Mouse (Mus musculus) embryonic facial prominence, embryonic 11.5 days (tissue): Measurements from ENCODE around the gene Sdhc. TPM values are rescaled to one million over a fixed set of nuclear protein-coding genes. Genes with fewer than 3 reads are reported as not detected.

Source experiments
- ATAC-seq: fragments of 200-750 bp; cut with Nextera tagmentation; replicated peaks from 2 replicates; pipeline ENCODE4 v1.8.0; 2017; ENCODE audit warnings: low read depth; ENCODE audit not compliant: insufficient number of reproducible peaks, low FRiP score, low TSS enrichment
- DNase-seq: peaks from one replicate; pipeline ENCODE4 v3.0.0-alpha.2; 2015; ENCODE audit warnings: low spot score
- H3K27ac ChIP-seq: fragments of 300-500 bp; sonication (generic); replicated peaks from 2 replicates; pipeline ENCODE4 v1.5.1; 2014; ENCODE audit warnings: mild to moderate bottlenecking, low read depth, low read length, control low read depth
- H3K27me3 ChIP-seq: fragments of 300-500 bp; sonication (generic); 2 replicates; pipeline ENCODE4 v1.6.1; 2014; ENCODE audit warnings: mild to moderate bottlenecking, low read length, moderate library complexity, mixed read lengths; ENCODE audit not compliant: control insufficient read depth, insufficient read depth
- H3K36me3 ChIP-seq: fragments of 300-500 bp; sonication (generic); replicated peaks from 2 replicates; pipeline ENCODE4 v1.6.1; 2014; ENCODE audit warnings: low read depth, mild to moderate bottlenecking, low read length, moderate library complexity, mixed read lengths; ENCODE audit not compliant: control insufficient read depth, insufficient read depth
- H3K4me1 ChIP-seq: fragments of 300-500 bp; sonication (generic); 2 replicates; pipeline ENCODE4 v1.6.1; 2014; ENCODE audit warnings: low read length, mixed read lengths; ENCODE audit not compliant: control insufficient read depth, insufficient read depth
- H3K4me2 ChIP-seq: fragments of 300-500 bp; sonication (generic); 2 replicates; pipeline ENCODE4 v1.6.1; 2014; ENCODE audit warnings: low read depth, mild to moderate bottlenecking, control low read depth, low read length, moderate library complexity
- H3K4me3 ChIP-seq: fragments of 300-500 bp; sonication (generic); 2 replicates; pipeline ENCODE4 v1.5.1; 2014; ENCODE audit warnings: low read depth, low read length, control low read depth
- H3K9ac ChIP-seq: fragments of 300-500 bp; sonication (generic); replicated peaks from 2 replicates; pipeline ENCODE4 v1.6.1; 2014; ENCODE audit warnings: mild to moderate bottlenecking, control low read depth, low read length
- H3K9me3 ChIP-seq: fragments of 300-500 bp; sonication (generic); replicated peaks from 2 replicates; pipeline ENCODE4 v1.6.1; 2016; ENCODE audit warnings: mild to moderate bottlenecking, low read length, inconsistent platforms, mixed read lengths; ENCODE audit not compliant: control insufficient read depth
- WGBS: fragments of 180-500 bp; shearing (Covaris S2); extraction: QIAGEN DNeasy Blood & Tissue Kit; methylation state at CpG from one replicate; pipeline ENCODE4 v1.1.7; 2014; 5-methylcytosine and 5-hydroxymethylcytosine counted together
- polyA plus RNA-seq: library from polyadenylated mRNA; unstranded; fragments of >200 nt; fragmentation: Nextera tagmentation; extraction: Ambion mirVana; gene quantifications from 2 replicates; pipeline ENCODE4 v1.2.1, GENCODE M21; 2014

Sdhc gene
- polyA plus RNA-seq, result 252 and 267 TPM in 2 replicates

DNA sequence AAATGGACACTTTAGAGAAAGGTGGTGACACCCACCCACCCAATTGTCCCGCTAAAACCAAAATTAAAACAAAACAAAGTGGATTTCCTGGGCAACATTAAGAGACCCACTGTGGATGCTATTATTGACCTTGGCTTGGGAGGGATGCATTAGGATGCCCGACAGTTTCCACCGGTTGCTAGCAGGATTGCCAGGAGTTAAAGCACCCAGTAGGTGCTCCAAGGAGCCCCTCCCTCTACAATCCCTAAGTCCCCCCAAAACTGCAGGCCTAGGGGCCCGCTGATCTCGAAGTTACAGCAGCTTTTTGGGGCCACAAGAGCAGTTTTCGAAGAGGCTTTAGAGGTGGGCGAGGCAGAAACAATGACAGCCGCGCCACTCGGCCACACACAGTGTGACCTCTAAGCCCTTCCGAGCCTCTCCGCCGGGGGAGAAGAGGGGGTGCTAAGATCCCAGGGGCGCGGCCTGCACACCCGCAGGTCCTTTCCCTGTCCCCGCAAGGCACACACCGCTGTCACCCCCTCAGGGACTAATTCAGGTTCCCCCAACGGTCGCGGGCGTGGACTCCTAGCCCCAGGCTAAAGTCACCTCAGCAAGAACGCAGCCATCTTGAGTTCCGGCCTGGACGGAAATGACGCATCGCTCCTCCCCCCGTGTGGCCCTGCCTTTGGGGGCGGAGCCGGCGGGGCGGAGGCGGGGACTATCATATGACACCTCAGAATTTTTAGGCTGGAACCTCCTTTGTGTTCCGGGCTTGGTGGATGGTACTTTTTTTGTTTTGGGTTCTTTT lies at the start of gene Sdhc, which contains the start of gene Mpz:
Sdhc (minus strand) TSS at position 630 of the 787 bp plus-strand sequence.
Mpz (plus strand) TSS at position 738 of the 787 bp plus-strand sequence.
- Histone ChIP-seq H3K4me1 (no peaks in the 10 kb centered on the region), H3K36me3 (peaks cover 2% of the 10 kb centered on the region; the same call in 1 of the 2 replicates), H3K9me3 (no peaks in the 10 kb centered on the region), H3K27ac (0 out of 2 replicates have a peak within 1 kb of the TSS, but pooled peaks have one; percentile 16), H3K27me3 (no peaks in the 10 kb centered on the region), H3K4me3 (peak within 1 kb of the TSS; percentile 71), H3K9ac (peak within 1 kb of the TSS; percentile 64), H3K4me2 (peak within 1 kb of the TSS; percentile 66)
- ATAC-seq, result peak; percentile 93
- under 1% methylated on average over 34 of the region's 34 CpGs for WGBS
- peak; percentile 97 for DNase-seq

DNA sequence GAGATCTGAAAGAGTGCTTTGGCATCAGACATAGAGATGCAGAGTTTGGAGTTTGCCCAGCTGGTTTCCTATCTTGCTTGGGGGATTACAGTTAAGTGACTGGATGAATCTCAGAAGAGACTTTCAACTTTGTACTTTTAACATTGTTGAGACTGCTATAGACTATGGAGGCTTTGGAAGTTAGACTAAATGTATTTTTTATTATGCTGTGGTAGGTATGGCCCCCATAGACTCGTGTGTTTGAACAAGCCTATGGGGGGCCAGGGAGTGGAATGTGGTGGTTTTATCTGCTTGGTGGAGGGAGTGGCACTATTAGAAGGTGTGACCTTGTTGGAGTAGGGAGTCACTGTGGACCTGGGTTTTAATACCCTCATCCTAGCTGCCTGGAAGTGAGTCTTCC lies 49.1 kb upstream of the Sdhc start:
- Histone ChIP-seq H3K9ac (no peak overlapping the region), H3K4me3 (no peak overlapping the region), H3K27me3 (peaks cover 20% of the 10 kb centered on the region), H3K4me2 (no peak overlapping the region), H3K9me3 (no peaks in the 10 kb centered on the region), H3K36me3 (no peaks in the 10 kb centered on the region), H3K27ac (no peak overlapping the region), H3K4me1 (peaks cover 5% of the 10 kb centered on the region; the same call in 1 of the 2 replicates)
- DNase-seq, result no peak
- WGBS, result 59% methylated on average over 1 of the region's 1 CpGs
- no peak for ATAC-seq

DNA sequence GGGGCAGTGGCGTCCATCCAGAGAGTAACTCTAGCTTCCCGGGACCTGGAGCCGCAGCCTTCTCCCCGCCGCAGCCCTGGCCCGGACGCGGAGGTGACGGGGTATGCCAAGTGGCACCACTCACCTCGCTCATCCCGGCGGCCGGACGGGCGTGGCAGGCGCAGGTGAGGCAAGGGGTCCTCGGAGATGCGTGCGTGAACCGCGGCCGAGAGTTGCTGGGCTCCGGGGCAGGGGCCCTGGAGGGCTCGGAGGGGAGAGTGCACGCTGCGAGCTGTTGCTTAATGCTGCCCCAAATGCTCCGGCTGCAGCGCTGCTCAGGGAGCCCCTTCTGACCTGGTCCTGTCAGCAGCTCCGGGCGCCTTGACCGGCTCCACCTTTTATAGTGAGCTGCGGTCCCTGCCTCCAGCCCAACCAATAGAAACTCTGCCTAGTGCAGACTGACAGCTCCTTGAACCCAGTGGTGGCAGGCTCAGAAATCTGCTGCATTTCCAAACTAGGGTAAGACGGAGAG lies 45.5 kb upstream of the Sdhc start, which contains the start of gene Pcp4l1:
Pcp4l1 (minus strand) TSS at position 382 of the 511 bp plus-strand sequence.
- Histone ChIP-seq H3K4me2 (peak within 1 kb of the TSS; percentile 97), H3K4me1 (peaks cover 7% of the 10 kb centered on the region), H3K36me3 (no peaks in the 10 kb centered on the region), H3K27ac (no peak within 1 kb of the TSS), H3K27me3 (peaks cover 36% of the 10 kb centered on the region), H3K9ac (peak within 1 kb of the TSS; percentile 32), H3K4me3 (peak within 1 kb of the TSS; percentile 54), H3K9me3 (no peaks in the 10 kb centered on the region)
- 0% methylated on average over 33 of the region's 33 CpGs for WGBS
- ATAC-seq, result peak; percentile 70; the same call in 1 of the 2 replicates
- DNase-seq, result peak; percentile 76

DNA sequence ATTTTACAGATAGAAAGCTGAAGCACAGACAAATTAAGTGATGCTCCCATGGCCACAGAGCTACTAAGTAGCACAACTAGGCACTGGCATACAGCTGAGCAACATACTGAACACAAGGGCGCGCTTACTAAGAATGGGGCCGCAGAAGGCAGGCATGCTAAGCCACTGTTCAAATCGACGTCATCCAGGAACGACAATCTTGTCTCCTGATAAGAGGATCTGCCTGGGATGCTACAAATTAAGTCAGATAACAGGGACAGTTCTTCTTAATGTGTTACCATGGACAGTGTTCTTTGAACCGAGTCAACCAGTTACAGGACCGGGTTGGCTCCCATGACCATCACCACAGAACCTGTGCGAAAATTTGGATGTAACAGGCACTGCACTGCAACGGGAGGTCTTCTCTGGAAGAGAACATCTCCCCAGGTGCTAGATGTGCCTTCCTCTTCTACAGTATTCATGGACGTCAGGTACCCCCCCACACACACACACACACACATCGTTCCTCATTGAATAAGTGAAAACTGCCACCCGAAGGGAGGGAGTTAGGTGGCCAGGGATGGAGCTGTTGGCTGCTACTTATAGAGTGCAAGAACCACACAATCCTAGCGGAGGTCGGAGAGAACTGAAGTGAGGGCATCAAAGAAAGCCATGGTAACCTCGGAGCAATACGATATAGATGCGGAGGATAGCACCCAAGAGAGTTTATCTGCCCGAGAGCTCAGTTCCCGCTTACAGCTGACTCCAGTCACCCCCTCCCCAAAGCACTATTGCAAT lies 44.8 kb upstream of the Sdhc start:
- peak overlapping the region; percentile 32 for H3K9ac ChIP-seq
- no peak for DNase-seq
- H3K36me3 ChIP-seq, result no peaks in the 10 kb centered on the region
- peak overlapping the region; percentile 97 for H3K4me2 ChIP-seq
- H3K27me3 ChIP-seq, result peaks cover 36% of the 10 kb centered on the region
- H3K9me3 ChIP-seq, result no peaks in the 10 kb centered on the region
- ATAC-seq, result no peak
- 5% methylated on average over 20 of the region's 20 CpGs for WGBS
- H3K27ac ChIP-seq, result no peak overlapping the region
- peak overlapping the region; percentile 54 for H3K4me3 ChIP-seq
- H3K4me1 ChIP-seq, result peaks cover 7% of the 10 kb centered on the region

DNA sequence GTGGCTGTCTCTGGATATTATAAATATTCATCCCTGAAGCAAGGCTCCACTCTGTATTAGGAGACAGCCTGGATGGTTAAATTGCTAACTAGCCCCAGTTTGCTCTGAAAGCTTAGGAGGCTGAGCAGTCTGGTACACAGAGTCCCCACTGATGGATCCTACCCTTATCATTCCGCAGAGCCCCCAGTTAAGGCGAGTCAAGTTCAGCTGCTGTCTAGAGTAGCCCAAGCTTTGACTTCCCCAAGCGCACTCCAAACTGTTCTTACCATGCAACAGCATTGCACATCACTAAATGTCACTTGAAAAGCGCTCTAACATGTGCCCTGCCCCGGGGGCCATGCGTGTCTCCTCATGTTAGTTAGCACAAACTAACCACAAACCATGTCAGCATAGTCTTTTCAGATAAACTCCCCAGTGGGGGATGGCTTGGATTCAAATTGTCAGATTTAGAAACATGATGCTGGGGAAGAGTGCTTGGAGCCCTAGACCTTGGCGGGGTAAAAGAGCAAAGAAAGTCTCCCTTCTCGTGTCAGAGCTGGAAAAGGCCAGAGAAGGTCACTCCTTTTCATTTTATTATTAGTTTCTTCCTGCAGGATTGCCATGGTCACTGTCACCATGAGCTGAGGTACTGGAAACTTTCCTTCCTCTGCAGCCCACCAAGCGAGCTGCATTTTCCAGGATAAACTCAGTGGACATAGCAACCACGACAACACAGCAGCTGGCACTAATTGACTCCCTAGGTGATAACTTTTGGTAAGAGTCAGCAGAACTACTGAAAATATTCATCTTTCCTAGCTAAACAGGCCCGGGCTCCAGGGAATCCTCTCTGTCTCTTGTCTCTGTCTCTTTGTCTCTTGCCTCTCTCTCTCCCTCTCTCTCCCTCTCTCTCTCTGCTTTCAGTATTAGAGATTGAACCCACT lies 43.8 kb upstream of the Sdhc start:
- DNase-seq (no peak), ATAC-seq (no peak)
- Histone ChIP-seq H3K4me1 (peaks cover 10% of the 10 kb centered on the region), H3K27ac (no peak overlapping the region), H3K9ac (no peak overlapping the region), H3K4me2 (no peak overlapping the region), H3K36me3 (no peaks in the 10 kb centered on the region), H3K9me3 (no peaks in the 10 kb centered on the region), H3K27me3 (peaks cover 36% of the 10 kb centered on the region), H3K4me3 (no peak overlapping the region)
- WGBS, result 21% methylated on average over 11 of the region's 11 CpGs

DNA sequence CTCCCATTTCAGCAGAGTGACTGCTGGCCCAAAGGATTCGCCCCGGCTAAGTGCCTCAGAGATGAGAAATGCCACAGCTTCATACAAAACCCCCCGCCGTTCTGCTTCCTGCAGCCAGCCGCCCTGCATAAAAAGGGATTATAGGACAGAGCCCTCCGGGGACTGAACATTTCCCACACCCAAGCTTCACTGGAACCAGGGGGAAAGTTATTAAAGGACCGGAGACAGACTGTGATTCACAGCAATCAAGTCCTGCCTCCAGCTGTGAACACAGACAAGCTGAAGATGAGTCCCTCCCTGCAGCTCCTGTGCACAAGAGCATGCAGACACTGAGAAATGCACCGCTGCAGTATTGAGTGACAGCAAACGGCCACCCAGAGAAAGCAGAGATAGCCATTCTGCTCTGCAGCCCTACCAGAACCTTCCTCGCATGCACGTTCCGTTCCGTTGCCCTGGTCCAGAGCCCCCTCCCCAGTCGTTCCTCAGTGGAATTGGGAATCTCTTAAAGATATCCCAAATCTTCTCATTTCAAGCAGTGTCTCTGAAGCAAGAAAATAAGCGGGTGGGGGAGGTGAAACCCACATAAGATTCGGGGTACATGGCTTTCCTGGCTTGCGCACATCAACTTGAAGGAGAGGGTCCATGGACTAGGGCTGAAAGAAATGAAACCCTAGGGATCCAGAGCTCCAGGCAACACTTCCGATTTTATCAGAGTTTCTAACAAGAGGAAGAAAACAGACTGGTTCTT lies 42.9 kb upstream of the Sdhc start:
- ATAC-seq (no peak), DNase-seq (no peak)
- no peaks in the 10 kb centered on the region for H3K9me3 ChIP-seq
- H3K4me1 ChIP-seq, result peaks cover 10% of the 10 kb centered on the region
- no peak overlapping the region for H3K27ac ChIP-seq
- no peak overlapping the region for H3K9ac ChIP-seq
- peak overlapping the region; percentile 27 for H3K4me2 ChIP-seq
- H3K4me3 ChIP-seq, result no peak overlapping the region
- 2% methylated on average over 18 of the region's 18 CpGs for WGBS
- no peaks in the 10 kb centered on the region for H3K36me3 ChIP-seq
- peaks cover 36% of the 10 kb centered on the region for H3K27me3 ChIP-seq

DNA sequence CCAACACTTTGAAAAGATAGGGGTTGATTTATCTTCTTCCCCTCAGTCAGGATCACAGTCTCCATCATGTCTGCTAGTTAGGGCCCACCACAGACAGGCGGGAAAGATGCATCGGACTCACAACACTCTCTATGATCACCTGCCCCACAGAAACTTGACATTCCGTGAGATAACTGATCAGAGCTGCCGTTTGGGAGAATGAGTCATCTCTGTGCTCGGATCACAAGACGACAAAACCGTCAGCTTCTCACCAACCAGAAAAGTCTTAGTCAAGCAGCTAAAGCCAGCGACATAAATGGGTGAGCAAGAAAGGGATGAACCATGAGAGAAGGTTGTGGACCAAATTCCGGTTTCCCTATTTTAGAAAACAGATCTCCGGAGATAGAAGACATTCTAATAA lies 41.9 kb upstream of the Sdhc start:
- Histone ChIP-seq H3K27me3 (peaks cover 36% of the 10 kb centered on the region), H3K36me3 (no peaks in the 10 kb centered on the region), H3K9ac (no peak overlapping the region), H3K4me2 (no peak overlapping the region), H3K4me1 (peaks cover 10% of the 10 kb centered on the region), H3K27ac (no peak overlapping the region), H3K4me3 (no peak overlapping the region), H3K9me3 (no peaks in the 10 kb centered on the region)
- WGBS, result 50% methylated on average over 10 of the region's 10 CpGs
- DNase-seq (no peak), ATAC-seq (no peak)
